Mouse (Mus musculus) liver, postnatal 0 days (tissue): ENCODE results near the gene D430019H16Rik.

ENCODE experiments used
- CTCF ChIP-seq: sonication (generic); IDR thresholded peaks from 2 replicates; pipeline ENCODE4 v1.5.1; 2016; ENCODE audit warnings: antibody characterized with exemption, low read depth
- EP300 ChIP-seq: IDR thresholded peaks from 2 replicates; pipeline ENCODE4 v1.6.1; 2016; ENCODE audit warnings: antibody characterized with exemption, low read depth, mild to moderate bottlenecking

GRCm38 (mm10) chr12:105531724-105532371, 78.2 kb downstream of the D430019H16Rik start:
- TF ChIP-seq EP300: no peak
- no peak for TF ChIP-seq CTCF
